Mouse (Mus musculus) hindbrain, embryonic 10.5 days (tissue): ENCODE data around the gene Ostm1. TPM values are rescaled to one million over a fixed set of nuclear protein-coding genes. Genes with fewer than 3 reads are reported as not detected.

Source experiments
- DNase-seq: peaks from one replicate; pipeline ENCODE4 v3.0.0-alpha.2; 2017; ENCODE audit warnings: low spot score
- H3K27ac ChIP-seq: fragments of 300-500 bp; sonication (generic); 2 replicates; pipeline ENCODE4 v1.5.1; 2016; ENCODE audit warnings: mild to moderate bottlenecking, moderate library complexity
- H3K27me3 ChIP-seq: fragments of 300-500 bp; sonication (generic); 2 replicates; pipeline ENCODE4 v1.6.1; 2016; ENCODE audit warnings: mild to moderate bottlenecking; ENCODE audit not compliant: poor library complexity, insufficient read depth, severe bottlenecking
- H3K36me3 ChIP-seq: fragments of 300-500 bp; sonication (generic); 2 replicates; pipeline ENCODE4 v1.6.1; 2016; ENCODE audit warnings: mild to moderate bottlenecking, moderate library complexity
- H3K4me1 ChIP-seq: fragments of 300-500 bp; sonication (generic); replicated peaks from 2 replicates; pipeline ENCODE4 v1.6.1; 2016; ENCODE audit warnings: mild to moderate bottlenecking
- H3K4me3 ChIP-seq: fragments of 300-500 bp; sonication (generic); 2 replicates; pipeline ENCODE4 v1.5.1; 2016; ENCODE audit warnings: mild to moderate bottlenecking, moderate library complexity
- H3K9me3 ChIP-seq: fragments of 300-500 bp; sonication (generic); 2 replicates; pipeline ENCODE4 v1.6.1; 2016; ENCODE audit warnings: mild to moderate bottlenecking, moderate library complexity
- WGBS: fragments of 180-500 bp; shearing (Covaris S2); methylation state at CpG from one replicate; pipeline ENCODE4 v1.1.7; 2016; 5-methylcytosine and 5-hydroxymethylcytosine counted together
- polyA plus RNA-seq: library from polyadenylated mRNA; unstranded; fragments of >200 nt; fragmentation: Nextera tagmentation; extraction: Ambion mirVana; gene quantifications from 2 replicates; pipeline ENCODE4 v1.2.1, GENCODE M21; 2016

Ostm1 gene
- polyA plus RNA-seq, 1 experiment from 2014 or later, result 16.1 TPM

DNA sequence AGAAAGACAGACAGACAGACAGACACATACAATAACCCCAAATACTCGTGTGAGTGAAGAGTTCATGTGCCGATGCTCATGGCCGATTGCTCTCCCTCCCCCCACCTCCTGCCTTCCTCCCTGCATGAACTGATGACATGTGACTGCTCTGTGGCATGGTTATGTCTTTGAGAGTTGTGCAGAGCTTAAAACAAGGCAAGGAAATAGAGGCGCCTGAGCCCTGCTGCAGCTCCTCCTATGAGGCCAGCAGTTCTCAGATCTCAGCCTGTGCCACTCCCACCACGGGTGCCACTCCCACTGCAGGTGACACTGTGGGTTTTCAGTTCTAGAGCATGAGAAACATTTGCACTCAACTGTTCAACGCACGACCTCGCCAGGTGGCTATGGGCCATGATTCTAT, 115.4 kb downstream of the Ostm1 start:
- no peak overlapping the region for H3K27ac ChIP-seq
- no peak overlapping the region for H3K4me3 ChIP-seq
- DNase-seq, result no peak
- no peaks in the 10 kb centered on the region for H3K27me3 ChIP-seq
- H3K9me3 ChIP-seq, result no peaks in the 10 kb centered on the region
- no peaks in the 10 kb centered on the region for H3K4me1 ChIP-seq
- peaks cover 18% of the 10 kb centered on the region for H3K36me3 ChIP-seq
- WGBS, result 90% methylated on average over 8 of the region's 8 CpGs

DNA sequence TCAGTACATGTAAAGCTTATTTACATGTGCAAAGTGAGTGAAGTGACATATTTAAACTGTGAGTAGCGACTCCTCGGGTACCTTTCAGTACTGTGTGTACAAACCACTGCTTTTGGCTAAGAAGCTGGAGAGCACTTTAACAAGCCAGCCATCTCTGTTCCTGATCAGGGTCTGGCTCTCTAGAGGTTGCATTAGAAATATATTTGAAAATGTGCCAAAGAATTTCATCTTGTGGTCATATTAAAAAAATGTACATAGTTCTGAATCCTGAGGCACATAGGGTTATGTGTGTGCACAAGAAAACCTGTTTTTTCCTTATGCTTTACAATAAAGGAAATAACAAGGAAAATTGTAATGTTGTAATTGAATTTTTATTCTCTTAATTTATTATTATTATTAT, 118.5 kb downstream of the Ostm1 start:
- H3K4me3 ChIP-seq, result no peak overlapping the region
- H3K9me3 ChIP-seq, result no peaks in the 10 kb centered on the region
- no peaks in the 10 kb centered on the region for H3K27me3 ChIP-seq
- no peak for DNase-seq
- no peak overlapping the region for H3K27ac ChIP-seq
- 97% methylated on average over 2 of the region's 2 CpGs for WGBS
- no peaks in the 10 kb centered on the region for H3K4me1 ChIP-seq
- H3K36me3 ChIP-seq, result peaks cover 27% of the 10 kb centered on the region

DNA sequence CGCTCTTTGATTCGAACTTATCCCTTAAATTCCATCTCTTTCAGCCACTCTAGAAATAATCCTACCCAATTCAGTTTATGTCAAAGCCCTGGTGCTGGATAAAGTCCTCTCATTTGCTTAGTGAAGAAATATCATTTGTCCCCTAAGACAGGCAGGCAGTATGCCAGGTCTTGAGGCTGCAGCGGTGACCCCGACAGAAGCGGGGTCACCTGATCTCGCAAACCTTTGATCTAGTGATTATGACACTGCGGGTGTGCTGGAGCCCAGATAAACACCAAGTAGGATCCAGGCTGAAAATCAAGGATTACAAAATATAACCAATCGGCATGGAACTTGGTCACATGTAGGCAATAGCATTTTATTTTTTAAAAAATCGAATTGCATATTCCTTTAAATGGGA, 131.1 kb downstream of the Ostm1 start:
- H3K9me3 ChIP-seq, result 0 out of 2 replicates have a peak, but pooled peaks cover 2% of the 10 kb centered on the region
- H3K27me3 ChIP-seq, result peaks cover 18% of the 10 kb centered on the region
- WGBS, result 25% methylated on average over 9 of the region's 9 CpGs
- H3K4me3 ChIP-seq, result no peak overlapping the region
- H3K36me3 ChIP-seq, result no peaks in the 10 kb centered on the region
- H3K4me1 ChIP-seq, result peaks cover 15% of the 10 kb centered on the region
- no peak for DNase-seq
- H3K27ac ChIP-seq, result no peak overlapping the region

DNA sequence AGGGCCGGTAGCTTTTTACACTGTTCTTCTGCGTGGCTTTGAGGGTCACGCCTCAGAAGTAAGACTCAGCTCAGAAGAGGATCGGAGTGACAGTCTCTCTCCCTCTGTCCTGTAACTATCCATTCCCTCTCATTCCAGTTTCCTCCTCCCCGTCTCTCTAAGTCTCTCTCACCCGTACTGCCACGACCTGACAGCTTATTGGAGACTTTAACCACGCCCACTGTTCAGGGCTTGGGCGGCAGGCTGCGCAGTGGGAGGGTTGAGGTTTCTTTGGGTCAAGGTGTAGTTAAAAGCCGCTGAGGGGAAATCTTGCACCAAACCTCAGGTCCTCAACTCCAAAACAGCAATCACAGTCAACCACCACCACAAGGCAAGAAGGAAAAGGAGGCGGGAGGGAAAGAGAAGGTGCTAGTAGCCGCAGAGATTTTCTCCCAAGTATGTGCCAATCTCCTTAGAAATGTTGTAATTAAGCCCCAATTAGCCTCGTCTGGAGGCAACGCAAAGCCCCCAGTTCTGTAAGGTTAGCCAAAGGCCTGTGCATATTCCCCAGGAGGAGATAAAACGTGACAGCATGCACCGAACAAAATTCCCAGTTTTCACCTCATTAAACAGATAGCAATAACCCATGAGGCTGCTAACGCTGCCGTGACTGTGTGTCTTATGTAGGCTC, 131.9 kb downstream of the Ostm1 start:
- 27% methylated on average over 19 of the region's 19 CpGs for WGBS
- peak; percentile 12 for DNase-seq

DNA sequence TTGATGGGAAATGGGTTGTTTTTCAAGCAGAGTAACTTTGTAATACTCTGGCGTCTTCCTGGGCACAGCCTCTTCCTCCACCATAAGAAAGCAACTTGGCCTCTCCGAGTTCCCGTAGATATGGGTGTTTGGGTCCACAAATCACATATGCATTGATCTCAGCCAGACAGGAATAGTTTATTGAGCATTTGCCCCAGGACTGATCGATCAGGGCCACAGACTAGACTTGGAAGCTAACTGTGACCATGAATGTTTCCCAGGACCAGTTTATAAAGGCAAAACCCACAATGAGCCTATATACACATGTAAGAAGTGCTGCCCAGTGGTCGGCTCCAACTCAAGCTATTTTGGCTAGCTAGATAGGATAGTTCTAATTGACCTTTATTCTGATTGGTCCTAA, 138.5 kb downstream of the Ostm1 start:
- Histone ChIP-seq H3K4me1 (no peaks in the 10 kb centered on the region), H3K27me3 (no peaks in the 10 kb centered on the region), H3K4me3 (no peak overlapping the region), H3K27ac (no peak overlapping the region), H3K36me3 (no peaks in the 10 kb centered on the region), H3K9me3 (no peaks in the 10 kb centered on the region)
- 90% methylated on average over 5 of the region's 5 CpGs for WGBS
- DNase-seq, result no peak

More for the DNA sequence above, 131.9 kb downstream of the Ostm1 start:
- Histone ChIP-seq H3K9me3 (no peaks in the 10 kb centered on the region), H3K27ac (no peak overlapping the region), H3K27me3 (peaks cover 18% of the 10 kb centered on the region), H3K4me3 (peak overlapping the region; percentile 20; the same call in 1 of the 2 replicates), H3K36me3 (no peaks in the 10 kb centered on the region), H3K4me1 (peaks cover 15% of the 10 kb centered on the region)

DNA sequence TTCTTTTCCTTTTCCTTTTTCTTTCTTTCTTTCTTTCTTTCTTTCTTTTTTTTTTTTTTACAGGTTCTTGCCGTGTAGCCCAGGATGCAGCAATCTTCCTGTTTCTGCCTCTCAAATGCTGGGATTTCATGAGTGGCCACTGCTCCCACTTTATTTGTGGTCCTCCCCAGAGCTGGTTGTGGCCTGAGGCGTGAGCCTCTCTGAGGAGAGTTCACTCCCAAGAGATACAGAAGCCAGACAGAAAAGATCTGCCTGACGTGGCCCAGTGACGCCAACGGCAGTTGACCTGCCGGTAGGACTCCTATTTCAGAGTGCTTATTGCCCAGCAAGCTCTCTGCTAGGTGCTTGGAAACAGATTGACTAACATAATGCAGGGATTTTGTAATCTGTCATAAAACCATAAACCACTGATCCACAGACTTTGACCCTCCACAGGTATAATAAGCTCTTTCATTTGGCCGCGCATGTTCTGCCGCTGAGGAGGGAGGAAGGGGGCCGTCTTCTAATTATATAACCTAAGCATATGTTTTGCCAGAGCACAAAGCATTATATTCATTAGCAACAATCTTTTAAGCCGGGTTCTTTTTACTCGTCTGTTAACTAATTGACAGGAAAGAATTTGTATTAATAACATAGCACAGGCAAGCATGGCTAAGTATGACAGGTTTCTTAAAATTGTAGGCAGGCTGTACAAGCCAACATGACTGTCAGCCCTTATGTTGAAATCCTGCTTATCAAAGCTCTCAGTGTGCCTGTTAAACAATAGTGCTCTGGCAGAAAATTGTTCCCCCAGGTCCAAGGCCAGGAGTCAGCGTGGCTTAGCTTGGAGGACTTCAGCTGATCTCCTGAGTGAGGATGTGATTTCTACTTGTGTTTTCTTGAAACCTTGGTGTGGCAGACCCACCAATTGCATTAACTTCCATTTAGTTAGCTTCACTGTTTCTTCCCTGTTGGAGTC, 139.9 kb downstream of the Ostm1 start:
- no peak overlapping the region for H3K27ac ChIP-seq
- no peaks in the 10 kb centered on the region for H3K36me3 ChIP-seq
- no peaks in the 10 kb centered on the region for H3K27me3 ChIP-seq
- H3K4me1 ChIP-seq, result no peaks in the 10 kb centered on the region
- no peak for DNase-seq
- no peaks in the 10 kb centered on the region for H3K9me3 ChIP-seq
- H3K4me3 ChIP-seq, result no peak overlapping the region
- WGBS, result 81% methylated on average over 13 of the region's 13 CpGs

DNA sequence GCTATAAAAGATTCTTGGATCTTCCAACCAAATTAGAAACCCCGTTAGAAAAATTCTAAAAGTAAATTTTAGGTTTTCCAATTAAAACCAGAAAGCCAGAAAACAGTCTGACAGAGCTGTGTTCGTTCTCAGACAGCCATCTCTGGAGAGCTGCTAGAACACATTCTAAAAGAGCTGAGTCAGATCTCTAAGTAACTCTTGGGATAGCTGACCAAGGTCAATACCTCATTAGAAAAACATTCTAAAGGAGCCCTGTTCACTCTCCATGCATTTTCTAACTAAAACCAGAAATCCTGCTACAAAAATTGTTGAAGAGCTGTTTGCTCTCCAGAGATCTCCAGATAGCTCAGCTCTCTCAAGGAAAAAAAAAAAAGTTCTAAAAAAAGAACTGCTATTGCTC, 146.0 kb downstream of the Ostm1 start:
- H3K27ac ChIP-seq, result no peak overlapping the region
- no peaks in the 10 kb centered on the region for H3K36me3 ChIP-seq
- H3K4me1 ChIP-seq, result no peaks in the 10 kb centered on the region
- H3K4me3 ChIP-seq, result no peak overlapping the region
- WGBS, result 85% methylated on average over 2 of the region's 2 CpGs
- no peak for DNase-seq
- H3K27me3 ChIP-seq, result no peaks in the 10 kb centered on the region
- H3K9me3 ChIP-seq, result no peaks in the 10 kb centered on the region

DNA sequence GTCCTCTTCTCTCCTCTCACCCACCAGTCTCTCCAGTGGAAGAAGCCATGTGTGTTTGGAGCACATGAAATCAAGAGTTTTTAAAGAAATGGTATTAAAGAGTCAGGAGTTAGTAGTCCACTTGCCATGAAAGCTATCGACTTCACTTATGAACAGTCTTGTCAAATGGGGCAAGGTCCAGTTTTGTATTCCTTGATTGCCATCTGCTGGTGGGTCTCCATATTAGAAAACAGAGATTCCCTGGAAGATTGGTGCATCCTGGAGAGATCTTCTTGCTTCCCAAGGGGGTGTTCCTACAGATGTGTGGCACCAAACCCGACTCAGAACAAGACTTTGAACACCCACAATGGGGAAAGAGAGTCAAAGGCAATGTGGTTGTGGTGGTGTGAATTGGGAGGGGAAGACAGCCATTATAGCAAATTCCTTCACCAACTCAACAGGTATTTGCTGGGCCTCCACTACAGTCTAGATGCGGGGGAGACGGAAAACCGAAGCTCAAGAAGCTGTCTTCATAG, 151.0 kb downstream of the Ostm1 start:
- no peak overlapping the region for H3K4me3 ChIP-seq
- no peaks in the 10 kb centered on the region for H3K9me3 ChIP-seq
- H3K4me1 ChIP-seq, result no peaks in the 10 kb centered on the region
- no peaks in the 10 kb centered on the region for H3K27me3 ChIP-seq
- WGBS, result 68% methylated on average over 5 of the region's 5 CpGs
- H3K27ac ChIP-seq, result no peak overlapping the region
- no peaks in the 10 kb centered on the region for H3K36me3 ChIP-seq
- no peak for DNase-seq

DNA sequence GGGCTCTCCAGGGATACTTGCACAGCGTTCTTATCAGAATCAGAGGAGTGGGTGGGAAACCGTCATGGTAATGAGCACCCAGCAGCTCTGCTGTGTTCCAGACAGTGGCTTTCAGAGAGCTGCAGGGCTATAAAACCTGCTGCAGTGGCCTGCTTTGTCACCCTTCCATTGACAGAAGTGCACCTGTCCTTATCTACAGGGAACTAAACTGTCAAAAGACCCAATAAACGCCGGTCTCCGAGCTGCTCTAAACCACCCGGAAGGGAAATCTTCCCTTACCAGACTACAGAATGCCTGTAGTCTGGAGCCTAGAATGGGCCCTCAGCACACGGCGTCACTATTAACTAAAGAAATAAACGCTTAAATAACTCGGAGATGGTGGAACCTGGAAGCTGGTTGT, 168.2 kb downstream of the Ostm1 start:
- WGBS, result 79% methylated on average over 10 of the region's 10 CpGs
- Histone ChIP-seq H3K27me3 (no peaks in the 10 kb centered on the region), H3K4me3 (no peak overlapping the region), H3K36me3 (no peaks in the 10 kb centered on the region), H3K4me1 (no peaks in the 10 kb centered on the region), H3K27ac (no peak overlapping the region), H3K9me3 (no peaks in the 10 kb centered on the region)
- no peak for DNase-seq

Other genes starting within 250 kb of the Ostm1 start
- 4.6 and 4.8 TPM in 2 replicates for gene Afg1l, start 105.3 kb upstream of the Ostm1 start, polyA plus RNA-seq
- gene Snx3, start 81.8 kb upstream of the Ostm1 start, polyA plus RNA-seq, result 235 and 242 TPM in 2 replicates
- 1.2 and 3.0 TPM in 2 replicates for gene Nr2e1, start 190 bp upstream of the Ostm1 start, polyA plus RNA-seq
- gene Sec63, start 177.7 kb downstream of the Ostm1 start, polyA plus RNA-seq, result 23.5 and 27.1 TPM in 2 replicates